Mouse (Mus musculus) liver, embryonic 13.5 days (tissue): ENCODE data around the gene Pink1. TPM values are rescaled to one million over a fixed set of nuclear protein-coding genes. Genes with fewer than 3 reads are reported as not detected.

Source experiments
- ATAC-seq: fragments of 200-750 bp; cut with Nextera tagmentation; 2 replicates; pipeline ENCODE4 v1.8.0; 2017; ENCODE audit warnings: low read depth, mild to moderate bottlenecking, moderate number of reproducible peaks, moderate library complexity
- DNase-seq: peaks from one replicate; pipeline ENCODE4 v3.0.0; 2022
- H3K27ac ChIP-seq: fragments of 300-500 bp; sonication (generic); 2 replicates; pipeline ENCODE4 v1.5.1; 2015; ENCODE audit warnings: moderate library complexity, mild to moderate bottlenecking, inconsistent platforms
- H3K27me3 ChIP-seq: fragments of 300-500 bp; sonication (generic); 2 replicates; pipeline ENCODE4 v1.6.1; 2015; ENCODE audit warnings: mild to moderate bottlenecking, inconsistent platforms
- H3K36me3 ChIP-seq: fragments of 300-500 bp; sonication (generic); 2 replicates; pipeline ENCODE4 v1.6.1; 2015; ENCODE audit warnings: mild to moderate bottlenecking, inconsistent platforms
- H3K4me1 ChIP-seq: fragments of 300-500 bp; sonication (generic); replicated peaks from 2 replicates; pipeline ENCODE4 v1.6.1; 2015; ENCODE audit warnings: inconsistent platforms
- H3K4me2 ChIP-seq: fragments of 300-500 bp; sonication (generic); 2 replicates; pipeline ENCODE4 v1.6.1; 2015; ENCODE audit warnings: inconsistent platforms, mild to moderate bottlenecking, moderate library complexity
- H3K4me3 ChIP-seq: fragments of 300-500 bp; sonication (generic); replicated peaks from 2 replicates; pipeline ENCODE4 v1.5.1; 2015; ENCODE audit warnings: mild to moderate bottlenecking, inconsistent platforms
- H3K9ac ChIP-seq: fragments of 300-500 bp; sonication (generic); 2 replicates; pipeline ENCODE4 v1.6.1; 2015; ENCODE audit warnings: mild to moderate bottlenecking, inconsistent platforms
- H3K9me3 ChIP-seq: fragments of 300-500 bp; sonication (generic); replicated peaks from 2 replicates; pipeline ENCODE4 v1.6.1; 2016; ENCODE audit warnings: inconsistent platforms
- WGBS: fragments of 180-500 bp; shearing (Covaris S2); methylation state at CpG from one replicate; pipeline ENCODE4 v1.1.7; 2015; ENCODE audit not compliant: insufficient replicate concordance; 5-methylcytosine and 5-hydroxymethylcytosine counted together
- polyA plus RNA-seq: library from polyadenylated mRNA; unstranded; fragments of >200 nt; fragmentation: Nextera tagmentation; extraction: Ambion mirVana; gene quantifications from 2 replicates; pipeline ENCODE4 v1.2.1, GENCODE M21; 2015

Pink1 gene
- polyA plus RNA-seq, 1 experiment from 2014 or later: 26.7 TPM

GRCm38 (mm10) chr4:138356141-138356540 is 30.0 kb upstream of the Pink1 start:
- no peak for ATAC-seq
- no peak overlapping the region for H3K4me2 ChIP-seq
- no peak for DNase-seq
- WGBS: 63% methylated on average over 8 of the region's 8 CpGs
- no peaks in the 10 kb centered on the region for H3K36me3 ChIP-seq
- H3K4me1 ChIP-seq: no peaks in the 10 kb centered on the region
- H3K27ac ChIP-seq: no peak overlapping the region
- no peaks in the 10 kb centered on the region for H3K9me3 ChIP-seq
- no peak overlapping the region for H3K4me3 ChIP-seq
- H3K9ac ChIP-seq: no peak overlapping the region
- peaks cover 8% of the 10 kb centered on the region for H3K27me3 ChIP-seq

GRCm38 (mm10) chr4:138355496-138355895 is 29.4 kb upstream of the Pink1 start:
- WGBS: 54% methylated on average over 2 of the region's 2 CpGs
- no peak overlapping the region for H3K27ac ChIP-seq

GRCm38 (mm10) chr4:138353438-138354171 is 27.5 kb upstream of the Pink1 start:
- no peak for ATAC-seq
- no peaks in the 10 kb centered on the region for H3K9me3 ChIP-seq
- 66% methylated on average over 10 of the region's 10 CpGs for WGBS
- no peak overlapping the region for H3K4me3 ChIP-seq
- no peaks in the 10 kb centered on the region for H3K27me3 ChIP-seq
- no peak overlapping the region for H3K9ac ChIP-seq
- no peak overlapping the region for H3K27ac ChIP-seq
- DNase-seq: no peak
- H3K4me2 ChIP-seq: no peak overlapping the region
- no peaks in the 10 kb centered on the region for H3K36me3 ChIP-seq
- no peaks in the 10 kb centered on the region for H3K4me1 ChIP-seq

More at GRCm38 (mm10) chr4:138355496-138355895, 29.4 kb upstream of the Pink1 start:
- Histone ChIP-seq H3K27me3 (peaks cover 2% of the 10 kb centered on the region; the same call in 1 of the 2 replicates), H3K4me3 (no peak overlapping the region), H3K4me2 (no peak overlapping the region), H3K9ac (no peak overlapping the region), H3K9me3 (no peaks in the 10 kb centered on the region), H3K4me1 (no peaks in the 10 kb centered on the region), H3K36me3 (no peaks in the 10 kb centered on the region)
- no peak for ATAC-seq
- no peak for DNase-seq

GRCm38 (mm10) chr4:138352692-138353091 is 26.6 kb upstream of the Pink1 start:
- no peak overlapping the region for H3K4me3 ChIP-seq
- 77% methylated on average over 6 of the region's 6 CpGs for WGBS
- H3K4me1 ChIP-seq: no peaks in the 10 kb centered on the region
- DNase-seq: no peak
- no peak overlapping the region for H3K27ac ChIP-seq
- H3K27me3 ChIP-seq: no peaks in the 10 kb centered on the region
- no peaks in the 10 kb centered on the region for H3K36me3 ChIP-seq
- H3K9ac ChIP-seq: no peak overlapping the region
- ATAC-seq: no peak
- no peak overlapping the region for H3K4me2 ChIP-seq
- H3K9me3 ChIP-seq: no peaks in the 10 kb centered on the region

- Histone ChIP-seq H3K4me3 (no peak overlapping the region), H3K27me3 (no peaks in the 10 kb centered on the region), H3K4me2 (no peak overlapping the region), H3K27ac (no peak overlapping the region), H3K9me3 (no peaks in the 10 kb centered on the region), H3K9ac (no peak overlapping the region), H3K4me1 (no peaks in the 10 kb centered on the region), H3K36me3 (no peaks in the 10 kb centered on the region)
- WGBS: 57% methylated on average over 5 of the region's 5 CpGs
- DNase-seq (no peak), ATAC-seq (no peak)
These were observed 25.7 kb upstream of the Pink1 start for GRCm38 (mm10) chr4:138351821-138352220.

GRCm38 (mm10) chr4:138348716-138349115 is 22.6 kb upstream of the Pink1 start:
- no peak overlapping the region for H3K4me3 ChIP-seq
- H3K36me3 ChIP-seq: no peaks in the 10 kb centered on the region
- 59% methylated on average over 7 of the region's 7 CpGs for WGBS
- H3K27ac ChIP-seq: no peak overlapping the region
- no peak overlapping the region for H3K9ac ChIP-seq
- H3K27me3 ChIP-seq: no peaks in the 10 kb centered on the region
- ATAC-seq (no peak), DNase-seq (no peak)
- no peaks in the 10 kb centered on the region for H3K9me3 ChIP-seq
- H3K4me2 ChIP-seq: no peak overlapping the region
- no peaks in the 10 kb centered on the region for H3K4me1 ChIP-seq

- H3K27ac ChIP-seq: no peak overlapping the region
- WGBS: 48% methylated on average over 1 of the region's 1 CpGs
- no peak overlapping the region for H3K4me2 ChIP-seq
- no peak overlapping the region for H3K4me3 ChIP-seq
- DNase-seq (no peak), ATAC-seq (no peak)
- H3K9me3 ChIP-seq: no peaks in the 10 kb centered on the region
- peaks cover 7% of the 10 kb centered on the region for H3K4me1 ChIP-seq
- no peaks in the 10 kb centered on the region for H3K36me3 ChIP-seq
- H3K9ac ChIP-seq: no peak overlapping the region
- H3K27me3 ChIP-seq: no peaks in the 10 kb centered on the region
These were observed 21.2 kb upstream of the Pink1 start for GRCm38 (mm10) chr4:138347280-138347679.

- no peaks in the 10 kb centered on the region for H3K36me3 ChIP-seq
- H3K4me3 ChIP-seq: no peak overlapping the region
- H3K4me2 ChIP-seq: no peak overlapping the region
- peaks cover 4% of the 10 kb centered on the region; the same call in 1 of the 2 replicates for H3K27me3 ChIP-seq
- ATAC-seq (no peak), DNase-seq (no peak)
- H3K9me3 ChIP-seq: no peaks in the 10 kb centered on the region
- no peak overlapping the region for H3K27ac ChIP-seq
- 62% methylated on average over 9 of the region's 9 CpGs for WGBS
- H3K4me1 ChIP-seq: peaks cover 11% of the 10 kb centered on the region
- H3K9ac ChIP-seq: no peak overlapping the region
These were observed 18.9 kb upstream of the Pink1 start for GRCm38 (mm10) chr4:138344891-138345545.

GRCm38 (mm10) chr4:138343341-138343837 is 17.3 kb upstream of the Pink1 start:
- ATAC-seq: no peak
- WGBS: 69% methylated on average over 10 of the region's 10 CpGs
- Histone ChIP-seq H3K9ac (no peak overlapping the region), H3K36me3 (no peaks in the 10 kb centered on the region), H3K4me1 (peaks cover 11% of the 10 kb centered on the region), H3K27ac (peak overlapping the region; percentile 74), H3K4me3 (no peak overlapping the region), H3K27me3 (peaks cover 4% of the 10 kb centered on the region; the same call in 1 of the 2 replicates), H3K9me3 (no peaks in the 10 kb centered on the region), H3K4me2 (no peak overlapping the region)
- DNase-seq: no peak

GRCm38 (mm10) chr4:138342778-138343177 is 16.7 kb upstream of the Pink1 start:
- no peaks in the 10 kb centered on the region for H3K9me3 ChIP-seq
- peaks cover 11% of the 10 kb centered on the region for H3K4me1 ChIP-seq
- DNase-seq (no peak), ATAC-seq (peak; percentile 70)
- no peaks in the 10 kb centered on the region for H3K36me3 ChIP-seq
- H3K4me3 ChIP-seq: no peak overlapping the region
- peaks cover 4% of the 10 kb centered on the region; the same call in 1 of the 2 replicates for H3K27me3 ChIP-seq
- H3K9ac ChIP-seq: no peak overlapping the region
- 59% methylated on average over 6 of the region's 6 CpGs for WGBS
- H3K4me2 ChIP-seq: no peak overlapping the region
- peak overlapping the region; percentile 74 for H3K27ac ChIP-seq

- WGBS: 66% methylated on average over 7 of the region's 7 CpGs
- no peak overlapping the region for H3K4me2 ChIP-seq
- H3K27me3 ChIP-seq: peaks cover 4% of the 10 kb centered on the region; the same call in 1 of the 2 replicates
- no peak overlapping the region; the same call in 1 of the 2 replicates for H3K27ac ChIP-seq
- ATAC-seq (no peak), DNase-seq (no peak)
- no peak overlapping the region for H3K4me3 ChIP-seq
- no peak overlapping the region for H3K9ac ChIP-seq
- H3K36me3 ChIP-seq: no peaks in the 10 kb centered on the region
- H3K9me3 ChIP-seq: no peaks in the 10 kb centered on the region
- H3K4me1 ChIP-seq: peaks cover 17% of the 10 kb centered on the region
These were observed 15.9 kb upstream of the Pink1 start for GRCm38 (mm10) chr4:138342048-138342447.
